Mouse (Mus musculus): ENCODE measurements around the gene Mlec.
A peak's percentile ranks its signal among the peaks of the same experiment; 100 is the strongest.
"Not testable (repeated sequence)": the region's sequence is repeated elsewhere in the genome, so short reads cannot be mapped to it uniquely, and the experiment has no call there.

Gene Mlec

GRCm38 (mm10) chr5:115150991-115151390 is 7.0 kb downstream of the Mlec start:
- DNase-seq (ENCODE audit: low spot score), result no peak

GRCm38 (mm10) chr5:115149675-115150459 is 8.1 kb downstream of the Mlec start:
- no peak for DNase-seq (ENCODE audit: low spot score)

GRCm38 (mm10) chr5:115148872-115149271 is 9.1 kb downstream of the Mlec start:
- DNase-seq (ENCODE audit: low spot score), result not testable (repeated sequence)

GRCm38 (mm10) chr5:115148378-115148777 is 9.6 kb downstream of the Mlec start:
- no peak for DNase-seq (ENCODE audit: low spot score)

GRCm38 (mm10) chr5:115147388-115147787 is 10.6 kb downstream of the Mlec start:
- no peak for DNase-seq (ENCODE audit: low spot score)

GRCm38 (mm10) chr5:115146747-115147130 is 11.2 kb downstream of the Mlec start:
- no peak for DNase-seq (ENCODE audit: low spot score)

- DNase-seq (ENCODE audit: low spot score), result no peak
Observed at GRCm38 (mm10) chr5:115145976-115146746, 11.8 kb downstream of the Mlec start.

- no peak for DNase-seq (ENCODE audit: low spot score)
Observed at GRCm38 (mm10) chr5:115145253-115145968, 12.6 kb downstream of the Mlec start.

GRCm38 (mm10) chr5:115144471-115144870 is 13.5 kb downstream of the Mlec start:
- no peak for DNase-seq (ENCODE audit: low spot score)

- no peak for DNase-seq (ENCODE audit: low spot score)
Observed at GRCm38 (mm10) chr5:115143552-115143951, 14.4 kb downstream of the Mlec start.

- no peak for DNase-seq (ENCODE audit: low spot score)
Observed at GRCm38 (mm10) chr5:115142166-115142697, 15.7 kb downstream of the Mlec start.

- no peak for DNase-seq (ENCODE audit: low spot score)
Observed at GRCm38 (mm10) chr5:115140726-115141125, 17.3 kb downstream of the Mlec start.

- DNase-seq (ENCODE audit: low spot score), result no peak
Observed at GRCm38 (mm10) chr5:115139124-115139523, 18.9 kb downstream of the Mlec start.

- DNase-seq (ENCODE audit: low spot score), result peak; percentile 88
Observed at GRCm38 (mm10) chr5:115134234-115135165, 23.5 kb downstream of the Mlec start, which contains the start of gene Unc119b. Gene Unc119b (minus strand): TSS chr5:115134975.

GRCm38 (mm10) chr5:115133358-115134066 is 24.5 kb downstream of the Mlec start:
- DNase-seq (ENCODE audit: low spot score), result no peak

GRCm38 (mm10) chr5:115132465-115132864 is 25.5 kb downstream of the Mlec start:
- DNase-seq (ENCODE audit: low spot score), result no peak

GRCm38 (mm10) chr5:115129328-115129727 is 28.7 kb downstream of the Mlec start:
- DNase-seq (ENCODE audit: low spot score), result no peak

- DNase-seq (ENCODE audit: low spot score), result no peak
Observed at GRCm38 (mm10) chr5:115127421-115128179, 30.4 kb downstream of the Mlec start.

GRCm38 (mm10) chr5:115126578-115127312 is 31.2 kb downstream of the Mlec start:
- no peak for DNase-seq (ENCODE audit: low spot score)
